In the genomic region with DNA sequence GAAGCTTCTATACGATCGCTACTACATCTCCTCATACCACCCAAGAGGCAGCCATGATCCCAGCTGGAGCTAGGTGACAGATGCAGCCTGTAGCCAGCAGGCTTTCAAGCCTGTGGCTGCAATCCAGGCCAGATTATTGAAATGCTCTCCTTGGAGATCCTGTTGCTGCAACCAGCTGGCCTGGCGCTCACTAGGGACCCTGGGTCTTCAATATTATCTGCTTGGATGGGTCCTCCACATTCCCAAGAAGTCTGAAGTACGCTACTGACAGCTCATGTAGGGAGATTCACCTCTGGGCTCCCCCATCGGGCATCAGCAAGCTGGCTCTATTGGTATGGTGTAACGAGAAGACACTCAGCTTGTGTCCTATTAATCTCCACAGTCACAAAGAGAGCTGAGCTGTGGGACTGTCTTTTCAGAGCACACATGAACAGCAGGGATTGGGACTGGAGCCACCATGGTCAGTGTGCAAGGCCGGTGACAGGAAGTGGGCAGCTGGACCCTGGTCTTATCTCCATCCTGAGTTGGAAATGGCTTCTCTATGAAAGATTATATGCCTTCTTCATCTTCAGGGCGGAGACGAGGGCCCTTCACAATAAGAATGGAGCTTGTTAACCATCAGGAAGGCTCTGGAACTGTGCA, we compare ENCODE assay signal across 15 mouse cellular contexts.
DNase-seq lines count a peak whose midpoint lies in the region; ATAC-seq and TF ChIP-seq lines count a peak whose summit lies in the region.
"Had no signal": no experiment of that assay in that cellular context is flagged by ENCODE, and none has a peak within 500 bp of the region (broad histone marks: within the 10 kb centered on the region; RNA-seq: fewer than 3 reads in every experiment).

No protein-coding gene starts in this region.

- no peaks in the 10 kb centered on the region for H3K9me3 ChIP-seq in hindbrain, embryonic 16.5 days (ENCODE audit: control insufficient read depth, low read length)
- H3K9me3 ChIP-seq in hindbrain, embryonic 11.5 days (ENCODE audit: control insufficient read depth, low read length) = no peaks in the 10 kb centered on the region
- H3K9me3 ChIP-seq: midbrain, embryonic 15.5 days had no signal

- 69% methylated on average over 9 of the region's 9 CpGs for WGBS in hindbrain, embryonic 16.5 days
- WGBS in hindbrain, embryonic 11.5 days = 84% methylated on average over 9 of the region's 9 CpGs

- no peaks in the 10 kb centered on the region for H3K36me3 ChIP-seq in hindbrain, embryonic 16.5 days (ENCODE audit: control insufficient read depth, insufficient read depth, low read length)
- no peaks in the 10 kb centered on the region for H3K36me3 ChIP-seq in hindbrain, embryonic 11.5 days (ENCODE audit: control insufficient read depth, insufficient read depth, low read length)
- H3K36me3 ChIP-seq: midbrain, embryonic 15.5 days had no signal

- TF ChIP-seq CTCF in brain, embryonic 14.5 days (IDR thresholded peaks at IDR 0.05; ENCODE audit: borderline replicate concordance, extremely low read depth, insufficient read depth, insufficient read length) = no peak

- intact Hi-C loops in gastrocnemius, postnatal 36 days (cut with DNase I) = loop anchor here (5.0 kb wide), 1 partner anchor 117 kb away; no protein-coding TSS in a partner anchor

- ATAC-seq in hindbrain, embryonic 16.5 days = peak; percentile 69
- no peak for ATAC-seq in hindbrain, embryonic 11.5 days (ENCODE audit: low FRiP score)
- ATAC-seq: midbrain, embryonic 15.5 days had no signal

- H3K9ac ChIP-seq in hindbrain, embryonic 16.5 days (ENCODE audit: low read depth, low read length) = no peak overlapping the region
- H3K9ac ChIP-seq in hindbrain, embryonic 11.5 days (ENCODE audit: low read depth, low read length) = no peak overlapping the region
- H3K9ac ChIP-seq: forebrain, postnatal 0 days; midbrain, embryonic 15.5 days had no signal

- H3K4me2 ChIP-seq in hindbrain, embryonic 16.5 days (ENCODE audit: low read length) = no peak overlapping the region
- no peak overlapping the region for H3K4me2 ChIP-seq in hindbrain, embryonic 11.5 days (replicated peaks; ENCODE audit: low read depth, low read length)
- H3K4me2 ChIP-seq: liver, embryonic 11.5 days; midbrain, embryonic 15.5 days had no signal

- no peak overlapping the region for H3K27ac ChIP-seq in hindbrain, embryonic 16.5 days (ENCODE audit: low read depth, low read length)
- no peak overlapping the region for H3K27ac ChIP-seq in hindbrain, embryonic 11.5 days (ENCODE audit: low read depth, low read length)
- H3K27ac ChIP-seq: midbrain, embryonic 15.5 days had no signal

- no peak overlapping the region for H3K4me3 ChIP-seq in hindbrain, embryonic 16.5 days (ENCODE audit: low read length)
- no peak overlapping the region for H3K4me3 ChIP-seq in hindbrain, embryonic 11.5 days (ENCODE audit: low read depth, low read length)
- H3K4me3 ChIP-seq: midbrain, embryonic 15.5 days had no signal

- H3K4me1 ChIP-seq in hindbrain, embryonic 16.5 days (ENCODE audit: control insufficient read depth, insufficient read depth, low read depth, low read length) = peaks cover 14% of the 10 kb centered on the region
- H3K4me1 ChIP-seq in hindbrain, embryonic 11.5 days (replicated peaks; ENCODE audit: control insufficient read depth, insufficient read depth, low read length) = no peaks in the 10 kb centered on the region

- no peaks in the 10 kb centered on the region for H3K27me3 ChIP-seq in hindbrain, embryonic 16.5 days (replicated peaks; ENCODE audit: control insufficient read depth, insufficient read depth, low read length)
- H3K27me3 ChIP-seq in hindbrain, embryonic 11.5 days (ENCODE audit: control insufficient read depth, insufficient read depth, low read length) = no peaks in the 10 kb centered on the region
- H3K27me3 ChIP-seq: midbrain, embryonic 15.5 days had no signal

- no peak for TF ChIP-seq POLR2A in brain, embryonic 14.5 days (IDR thresholded peaks at IDR 0.05; ENCODE audit: borderline replicate concordance, extremely low read depth, insufficient read depth, insufficient read length, poor library complexity, severe bottlenecking)

- peak; percentile 13 for DNase-seq in gastrocnemius, postnatal 10 days
- DNase-seq in gastrocnemius, postnatal 36 days = no peak
- no peak for DNase-seq in hindbrain, embryonic 11.5 days (ENCODE audit: low spot score)
- peak; percentile 48 for DNase-seq in brain, embryonic 14.5 days (ENCODE audit: low read depth)
- DNase-seq in lung, postnatal 10 days = peak; percentile 59
- no peak for DNase-seq in right cerebral cortex, adult 2 months (ENCODE audit: low spot score in 2 of 2)
- no peak for DNase-seq in c-Kit-positive CD71-positive TER-119-positive erythroid progenitor cells, embryonic 14.5 days (ENCODE audit: low spot score)
- DNase-seq: adrenal gland, postnatal 25 days; forebrain, postnatal 0 days; kidney, adult 8-10 months; kidney, postnatal 4 days; thymus, adult 2 months had no signal

Comparison
In these comparisons a context has a peak if more than half of its experiments do, and no peak if none do; other contexts are left out.
1. DNase-seq: peak in gastrocnemius, postnatal 10 days (single experiment), brain, embryonic 14.5 days (single experiment) and lung, postnatal 10 days (single experiment); none in gastrocnemius, postnatal 36 days (0 of 2), hindbrain, embryonic 11.5 days (single experiment), right cerebral cortex, adult 2 months (0 of 2) and c-Kit-positive CD71-positive TER-119-positive erythroid progenitor cells, embryonic 14.5 days (single experiment).